Mouse (Mus musculus): ENCODE results near the gene Vmn1r101. TPM values are rescaled to one million over a fixed set of nuclear protein-coding genes. Genes with fewer than 3 reads are reported as not detected.
"Not testable (repeated sequence)": the region's sequence is repeated elsewhere in the genome, so short reads cannot be mapped to it uniquely, and the experiment has no call there.

The Vmn1r101 gene
- total RNA-seq (2021), result not detected
- long read RNA-seq, experiment 1, result 0 reads
- long read RNA-seq, experiment 2, result 0 reads

DNA sequence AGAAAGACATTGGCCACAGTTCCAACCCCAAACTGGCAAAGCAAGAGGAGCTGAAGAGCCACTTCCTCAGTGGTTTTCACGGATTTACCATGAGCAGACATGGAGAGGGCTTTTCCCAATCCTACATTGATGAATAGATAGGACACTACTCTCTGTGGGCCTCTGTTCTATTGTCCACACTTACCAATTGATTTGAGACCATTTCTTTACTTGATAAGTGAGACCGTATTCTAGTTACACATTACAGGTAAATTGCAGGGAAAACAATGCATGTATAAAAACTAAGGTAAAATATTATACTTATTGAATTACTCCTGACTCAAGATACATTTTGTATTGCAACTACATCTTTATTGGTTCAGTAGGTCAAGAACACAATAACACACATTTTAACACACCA lies at the start of gene Vmn1r101:
Vmn1r101 (minus strand) TSS at position 101 of the 400 bp plus-strand sequence.
- DNase-seq (ENCODE audit: low spot score in 2 of 2), result not testable (repeated sequence)

DNA sequence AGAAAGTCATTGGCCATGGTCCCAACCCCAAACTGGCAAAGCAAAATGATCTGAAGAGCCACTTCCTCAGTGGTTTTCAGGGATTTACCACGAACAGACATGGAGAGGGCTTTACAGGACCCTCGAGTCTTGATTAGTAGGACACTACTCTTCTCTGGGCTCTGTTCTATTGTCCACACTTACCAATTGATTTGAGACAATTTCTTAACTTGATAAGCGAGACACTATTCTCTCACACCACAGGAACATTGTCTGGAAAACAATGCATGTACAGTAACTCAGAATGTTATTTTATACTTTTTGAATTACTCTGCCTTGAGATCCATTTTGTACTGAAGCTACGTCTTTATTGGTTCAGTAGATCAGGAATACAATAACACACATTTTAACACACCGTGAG lies 32.4 kb upstream of the Vmn1r101 start, which contains the start of gene Gm10670:
Gm10670 (minus strand) TSS at position 101 of the 400 bp plus-strand sequence.
- not testable (repeated sequence) for DNase-seq (ENCODE audit: low spot score in 2 of 2)

DNA sequence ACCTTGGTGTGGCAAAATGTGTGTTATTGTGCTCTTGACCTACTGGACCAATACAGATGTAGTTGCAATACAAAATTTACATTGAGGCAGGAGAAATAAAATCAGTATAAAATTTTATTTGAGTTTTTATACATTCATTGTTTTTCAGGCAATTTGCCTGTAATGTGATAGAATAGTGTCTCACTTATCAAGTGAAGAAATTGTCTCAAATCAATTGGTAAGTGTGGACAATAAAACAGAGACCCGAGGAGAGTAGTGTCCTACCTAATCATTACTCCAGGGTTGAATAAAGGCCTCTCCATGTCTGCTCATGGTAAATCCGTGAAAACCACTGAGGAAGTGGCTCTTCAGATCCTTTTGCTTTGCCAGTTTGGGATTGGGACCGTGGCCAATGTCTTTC lies 24.8 kb downstream of the Vmn1r101 start, which contains the start of gene Vmn1r100:
Vmn1r100 (plus strand) TSS at position 301 of the 400 bp plus-strand sequence.
- DNase-seq (ENCODE audit: low spot score in 2 of 2), result not testable (repeated sequence)

Other genes with a start within 250 kb of the Vmn1r101 start
- gene Vmn1r95, start 248.9 kb downstream of the Vmn1r101 start, total RNA-seq (2021), result not detected
- gene Gm6164, start 237.0 kb downstream of the Vmn1r101 start, total RNA-seq (2021), result not detected
- gene Gm4498, start 208.8 kb downstream of the Vmn1r101 start, total RNA-seq (2021), result not detected
- not detected for gene Gm5890, start 179.8 kb downstream of the Vmn1r101 start, total RNA-seq (2021)
- gene Gm4133, start 108.5 kb downstream of the Vmn1r101 start, total RNA-seq (2021), result not detected
- gene Gm5728, start 67.2 kb downstream of the Vmn1r101 start, total RNA-seq (2021), result not detected
- not detected for gene Vmn1r100, start 24.7 kb downstream of the Vmn1r101 start, total RNA-seq (2021)
- gene Gm10670, start 32.3 kb upstream of the Vmn1r101 start, total RNA-seq (2021), result not detected
- gene Vmn1r103, start 67.9 kb upstream of the Vmn1r101 start, total RNA-seq (2021), result not detected
- not detected for gene Vmn1r104, start 91.2 kb upstream of the Vmn1r101 start, total RNA-seq (2021)
- not detected for gene Gm5726, start 103.2 kb upstream of the Vmn1r101 start, total RNA-seq (2021)
- not detected for gene Gm4141, start 133.6 kb upstream of the Vmn1r101 start, total RNA-seq (2021)
- gene Gm4513, start 156.4 kb upstream of the Vmn1r101 start, total RNA-seq (2021), result not detected
- not detected for gene Vmn1r107, start 226.3 kb upstream of the Vmn1r101 start, total RNA-seq (2021)